Mouse (Mus musculus): ENCODE measurements around the gene Galntl5. TPM values are rescaled to one million over a fixed set of nuclear protein-coding genes. Genes with fewer than 3 reads are reported as not detected.
"Not testable (repeated sequence)": the region's sequence is repeated elsewhere in the genome, so short reads cannot be mapped to it uniquely, and the experiment has no call there.

Gene Galntl5
- total RNA-seq (2021) = not detected

GRCm38 (mm10) chr5:25181004-25181531 is at the start of gene Galntl5:
TSS of gene Galntl5 (plus strand) at chr5:25181460.
- intact Hi-C loops (cut with DNase I) = no loop called here
- no peak for DNase-seq (ENCODE audit: low spot score in 2 of 2)

GRCm38 (mm10) chr5:25146705-25147104 is 34.6 kb upstream of the Galntl5 start:
- intact Hi-C loops (cut with DNase I) = no loop called here
- no peak for DNase-seq (ENCODE audit: low spot score in 2 of 2)

GRCm38 (mm10) chr5:25149331-25149965 is 31.8 kb upstream of the Galntl5 start:
- DNase-seq (ENCODE audit: low spot score in 2 of 2) = no peak
- intact Hi-C loops (cut with DNase I) = no loop called here

GRCm38 (mm10) chr5:25153491-25153890 is 27.8 kb upstream of the Galntl5 start:
- DNase-seq (ENCODE audit: low spot score in 2 of 2) = no peak
- intact Hi-C loops (cut with DNase I) = no loop called here

GRCm38 (mm10) chr5:25153996-25154395 is 27.3 kb upstream of the Galntl5 start:
- intact Hi-C loops (cut with DNase I) = no loop called here
- no peak for DNase-seq (ENCODE audit: low spot score in 2 of 2)

- DNase-seq (ENCODE audit: low spot score in 2 of 2) = no peak
- intact Hi-C loops (cut with DNase I) = no loop called here
Measured at GRCm38 (mm10) chr5:25154823-25155222, 26.4 kb upstream of the Galntl5 start.

GRCm38 (mm10) chr5:25155351-25155750 is 25.9 kb upstream of the Galntl5 start:
- DNase-seq (ENCODE audit: low spot score in 2 of 2) = no peak
- intact Hi-C loops (cut with DNase I) = no loop called here

- intact Hi-C loops (cut with DNase I) = no loop called here
- no peak for DNase-seq (ENCODE audit: low spot score in 2 of 2)
Measured at GRCm38 (mm10) chr5:25157136-25157535, 24.1 kb upstream of the Galntl5 start.

GRCm38 (mm10) chr5:25160515-25160914 is 20.7 kb upstream of the Galntl5 start:
- intact Hi-C loops (cut with DNase I) = no loop called here
- DNase-seq (ENCODE audit: low spot score in 2 of 2) = peak; percentile 42 to 48

GRCm38 (mm10) chr5:25162981-25163380 is 18.3 kb upstream of the Galntl5 start:
- intact Hi-C loops (cut with DNase I) = no loop called here
- no peak for DNase-seq (ENCODE audit: low spot score in 2 of 2)

GRCm38 (mm10) chr5:25163938-25164337 is 17.3 kb upstream of the Galntl5 start:
- intact Hi-C loops (cut with DNase I) = loop anchor here (1.0 kb wide), 1 partner anchor 140 kb away; no protein-coding TSS in a partner anchor

GRCm38 (mm10) chr5:25164341-25164740 is 16.9 kb upstream of the Galntl5 start:
- intact Hi-C loops (cut with DNase I) = loop anchor here (1.0 kb wide), 1 partner anchor 140 kb away; no protein-coding TSS in a partner anchor
- no peak for DNase-seq (ENCODE audit: low spot score in 2 of 2)

More at GRCm38 (mm10) chr5:25163938-25164337, 17.3 kb upstream of the Galntl5 start:
- no peak for DNase-seq (ENCODE audit: low spot score in 2 of 2)

- no peak for DNase-seq (ENCODE audit: low spot score in 2 of 2)
- intact Hi-C loops (cut with DNase I) = no loop called here
Measured at GRCm38 (mm10) chr5:25165102-25165788, 16.0 kb upstream of the Galntl5 start.

GRCm38 (mm10) chr5:25165789-25166135 is 15.5 kb upstream of the Galntl5 start:
- no peak for DNase-seq (ENCODE audit: low spot score in 2 of 2)
- intact Hi-C loops (cut with DNase I) = no loop called here

GRCm38 (mm10) chr5:25166665-25167064 is 14.6 kb upstream of the Galntl5 start:
- intact Hi-C loops (cut with DNase I) = no loop called here
- no peak for DNase-seq (ENCODE audit: low spot score in 2 of 2)

- DNase-seq (ENCODE audit: low spot score in 2 of 2); intact Hi-C loops (cut with DNase I): not testable (repeated sequence)
Measured at GRCm38 (mm10) chr5:25177937-25178336, 3.3 kb upstream of the Galntl5 start.

- DNase-seq (ENCODE audit: low spot score in 2 of 2); intact Hi-C loops (cut with DNase I): not testable (repeated sequence)
Measured at GRCm38 (mm10) chr5:25178543-25178942, 2.7 kb upstream of the Galntl5 start.

GRCm38 (mm10) chr5:25179284-25179683 is 2.0 kb upstream of the Galntl5 start:
- intact Hi-C loops (cut with DNase I) = no loop called here
- DNase-seq (ENCODE audit: low spot score in 2 of 2) = no peak

- DNase-seq (ENCODE audit: low spot score in 2 of 2) = no peak
- intact Hi-C loops (cut with DNase I) = no loop called here
Measured at GRCm38 (mm10) chr5:25179936-25180488, 1.2 kb upstream of the Galntl5 start.

GRCm38 (mm10) chr5:25183595-25183994 is 2.3 kb downstream of the Galntl5 start:
- intact Hi-C loops (cut with DNase I) = no loop called here

GRCm38 (mm10) chr5:25184594-25184993 is 3.3 kb downstream of the Galntl5 start:
- intact Hi-C loops (cut with DNase I) = no loop called here

More at GRCm38 (mm10) chr5:25183595-25183994, 2.3 kb downstream of the Galntl5 start:
- DNase-seq (ENCODE audit: low spot score in 2 of 2) = no peak

More at GRCm38 (mm10) chr5:25184594-25184993, 3.3 kb downstream of the Galntl5 start:
- no peak for DNase-seq (ENCODE audit: low spot score in 2 of 2)

Data from left cerebral cortex, postnatal 36 days (tissue).